Mouse (Mus musculus) left cerebral cortex, postnatal 25 days (tissue): ENCODE measurements around the gene Rdh14. TPM values are rescaled to one million over a fixed set of nuclear protein-coding genes. Genes with fewer than 3 reads are reported as not detected.

Source experiments
- DNase-seq, 2 experiments: peaks; one replicate each; pipeline ENCODE4 v3.0.0; 2022; ENCODE audit warnings: low spot score in 2 of 2, mixed read lengths in 1 of 2
- intact Hi-C: fragments of 180-260 bp; cut with DNase I; formaldehyde crosslinking; loops from one replicate; pipeline ENCODE4 v1.15.1; 2025
- total RNA-seq, 2 experiments: library from RNA; stranded (reverse); gene quantifications; 2 replicates each; pipeline ENCODE4 v1.2.3; 2021

Gene Rdh14
- total RNA-seq = 10 to 100 TPM; 36.5 to 37.9 TPM

- peak; percentile 96 to 97 for DNase-seq
- intact Hi-C loops = no loop called here
Measured at GRCm38 (mm10) chr12:10390671-10391441, at the start of gene Rdh14. Gene Rdh14, plus strand, starts transcription at chr12:10390772.

GRCm38 (mm10) chr12:10350706-10351105 is 39.9 kb upstream of the Rdh14 start:
- peak in 1 of 2 experiments; percentile 5 for DNase-seq

GRCm38 (mm10) chr12:10357756-10358155 is 32.8 kb upstream of the Rdh14 start:
- intact Hi-C loops = no loop called here
- no peak for DNase-seq

More at GRCm38 (mm10) chr12:10350706-10351105, 39.9 kb upstream of the Rdh14 start:
- intact Hi-C loops = no loop called here

- no peak for DNase-seq
- intact Hi-C loops = no loop called here
Measured at GRCm38 (mm10) chr12:10369673-10370072, 20.9 kb upstream of the Rdh14 start, which contains the start of gene Nt5c1b. Gene Nt5c1b, plus strand, starts transcription at chr12:10369973.

GRCm38 (mm10) chr12:10400788-10401187 is 10.2 kb downstream of the Rdh14 start:
- intact Hi-C loops = no loop called here

GRCm38 (mm10) chr12:10402421-10403115 is 12.0 kb downstream of the Rdh14 start:
- no peak for DNase-seq
- intact Hi-C loops = no loop called here

More at GRCm38 (mm10) chr12:10400788-10401187, 10.2 kb downstream of the Rdh14 start:
- peak; percentile 10 to 43 for DNase-seq

GRCm38 (mm10) chr12:10410511-10411179 is 20.1 kb downstream of the Rdh14 start:
- intact Hi-C loops = no loop called here
- no peak for DNase-seq

GRCm38 (mm10) chr12:10411453-10411852 is 20.9 kb downstream of the Rdh14 start:
- intact Hi-C loops = no loop called here
- no peak for DNase-seq

- intact Hi-C loops = no loop called here
- DNase-seq = no peak
Measured at GRCm38 (mm10) chr12:10422347-10422746, 31.8 kb downstream of the Rdh14 start.

GRCm38 (mm10) chr12:10425982-10426863 is 35.7 kb downstream of the Rdh14 start:
- intact Hi-C loops = no loop called here
- DNase-seq = no peak

- intact Hi-C loops = loop anchor here (10.0 kb wide), 2 partner anchors 206 to 1176 kb away; no protein-coding TSS in a partner anchor
- no peak for DNase-seq
Measured at GRCm38 (mm10) chr12:10430999-10431398, 40.4 kb downstream of the Rdh14 start.

- intact Hi-C loops = loop anchor here (1.0 to 10.0 kb wide), 5 partner anchors 99 to 1386 kb away; partner anchors contain the start of gene Osr1
- DNase-seq = peak; percentile 81 to 85
Measured at GRCm38 (mm10) chr12:10438054-10439001, 47.8 kb downstream of the Rdh14 start.

GRCm38 (mm10) chr12:10439483-10440235 is 49.1 kb downstream of the Rdh14 start:
- DNase-seq = no peak
- intact Hi-C loops = loop anchor here (5.0 to 10.0 kb wide), 4 partner anchors 98 to 1185 kb away; partner anchors contain the start of gene Osr1
